In genomic region chr17:46678416-46678815, GRCm38 (mm10) we compare ENCODE assay signal across 8 mouse cellular contexts. TPM values are rescaled to one million over a fixed set of nuclear protein-coding genes. Genes with fewer than 3 reads are reported as not detected.
DNase-seq lines count a peak whose midpoint lies in the region; ATAC-seq and TF ChIP-seq lines count a peak whose summit lies in the region.

Gene Mea1, plus strand, starts transcription at chr17:46678793.

- no peaks in the 10 kb centered on the region for H3K9me3 ChIP-seq in E14TG2a.4 (ENCODE audit: low read length)
- no peaks in the 10 kb centered on the region for H3K9me3 ChIP-seq in hindbrain, embryonic 16.5 days (ENCODE audit: control insufficient read depth, low read length)
- H3K9me3 ChIP-seq in limb, embryonic 13.5 days, result no peaks in the 10 kb centered on the region
- no peaks in the 10 kb centered on the region for H3K9me3 ChIP-seq in midbrain, embryonic 15.5 days

- no peak for ATAC-seq in hindbrain, embryonic 16.5 days
- no peak for ATAC-seq in limb, embryonic 13.5 days (ENCODE audit: low FRiP score, low read depth)
- ATAC-seq in midbrain, embryonic 15.5 days (replicated peaks), result no peak

- 95% methylated on average over 7 of the region's 9 CpGs for WGBS in hindbrain, embryonic 16.5 days
- 93% methylated on average over 7 of the region's 9 CpGs for WGBS in limb, embryonic 13.5 days
- 88% methylated on average over 8 of the region's 9 CpGs for WGBS in midbrain, embryonic 15.5 days

- H3K4me1 ChIP-seq in E14TG2a.4 (replicated peaks; ENCODE audit: low read depth, low read length), result peaks cover 80% of the 10 kb centered on the region
- peaks cover 30% of the 10 kb centered on the region for H3K4me1 ChIP-seq in hindbrain, embryonic 16.5 days (ENCODE audit: control insufficient read depth, insufficient read depth, low read depth, low read length)
- H3K4me1 ChIP-seq in limb, embryonic 13.5 days, result peaks cover 40% of the 10 kb centered on the region
- H3K4me1 ChIP-seq in midbrain, embryonic 15.5 days, result peaks cover 40% of the 10 kb centered on the region

- TF ChIP-seq CTCF in E14TG2a.4 (conservative IDR thresholded peaks at IDR 0.05; ENCODE audit: low read length), result no peak

- peak within 1 kb of the TSS; percentile 85 for H3K9ac ChIP-seq in hindbrain, embryonic 16.5 days (ENCODE audit: low read depth, low read length)
- peak within 1 kb of the TSS; percentile 81 for H3K9ac ChIP-seq in limb, embryonic 13.5 days
- H3K9ac ChIP-seq in midbrain, embryonic 15.5 days, result peak within 1 kb of the TSS; percentile 71

- peak within 1 kb of the TSS; percentile 67 for H3K4me2 ChIP-seq in hindbrain, embryonic 16.5 days (ENCODE audit: low read length)
- H3K4me2 ChIP-seq in limb, embryonic 13.5 days (replicated peaks), result peak within 1 kb of the TSS; percentile 90
- peak within 1 kb of the TSS; percentile 81 for H3K4me2 ChIP-seq in midbrain, embryonic 15.5 days

- H3K4me3 ChIP-seq in E14TG2a.4 (replicated peaks; ENCODE audit: low read length), result peak within 1 kb of the TSS; percentile 93
- H3K4me3 ChIP-seq in hindbrain, embryonic 16.5 days (ENCODE audit: low read length), result peak within 1 kb of the TSS; percentile 89
- H3K4me3 ChIP-seq in limb, embryonic 13.5 days, result peak within 1 kb of the TSS; percentile 88
- H3K4me3 ChIP-seq in midbrain, embryonic 15.5 days, result peak within 1 kb of the TSS; percentile 86

- H3K27ac ChIP-seq in hindbrain, embryonic 16.5 days (ENCODE audit: low read depth, low read length), result no peak within 1 kb of the TSS
- H3K27ac ChIP-seq in limb, embryonic 13.5 days, result peak within 1 kb of the TSS; percentile 90; the same call in 1 of the 2 replicates
- 0 out of 2 replicates have a peak within 1 kb of the TSS, but pooled peaks have one; percentile 90 for H3K27ac ChIP-seq in midbrain, embryonic 15.5 days

- DNase-seq in adrenal gland, postnatal 10 days, result no peak
- DNase-seq in gastrocnemius, postnatal 14 days, result peak; percentile 71
- DNase-seq in right cerebral cortex, adult 18-20 months, result no peak
- no peak for DNase-seq in right cerebral cortex, postnatal 14 days

- intact Hi-C loops in gastrocnemius, postnatal 14 days (cut with DNase I; ENCODE audit: low total_unique reads), result no loop called here

- no peaks in the 10 kb centered on the region for H3K27me3 ChIP-seq in E14TG2a.4 (ENCODE audit: insufficient read depth, low read length)
- H3K27me3 ChIP-seq in hindbrain, embryonic 16.5 days (replicated peaks; ENCODE audit: control insufficient read depth, insufficient read depth, low read length), result no peaks in the 10 kb centered on the region
- no peaks in the 10 kb centered on the region for H3K27me3 ChIP-seq in limb, embryonic 13.5 days
- H3K27me3 ChIP-seq in midbrain, embryonic 15.5 days (replicated peaks), result no peaks in the 10 kb centered on the region

- peaks cover 56% of the 10 kb centered on the region for H3K36me3 ChIP-seq in E14TG2a.4 (ENCODE audit: insufficient read depth, low read length)
- H3K36me3 ChIP-seq in hindbrain, embryonic 16.5 days (ENCODE audit: control insufficient read depth, insufficient read depth, low read length), result peaks cover 36% of the 10 kb centered on the region
- peaks cover 49% of the 10 kb centered on the region for H3K36me3 ChIP-seq in limb, embryonic 13.5 days
- peaks cover 25% of the 10 kb centered on the region for H3K36me3 ChIP-seq in midbrain, embryonic 15.5 days (replicated peaks)

RNA-seq across cellular contexts. Expression of gene Mea1, which starts in this region (rescaled TPM):
- 10 to 100 TPM; 88.1 to 90.3 TPM for total RNA-seq in adrenal gland, postnatal 10 days (2021)
- total RNA-seq in gastrocnemius, postnatal 14 days (2021), result 10 to 100 TPM; 46.2 to 57.6 TPM
- polyA plus RNA-seq in hindbrain, embryonic 16.5 days (2015; fragmentation: Nextera tagmentation; extraction: Ambion mirVana), result 317 and 353 TPM in 2 replicates
- 157 and 162 TPM in 2 replicates for polyA plus RNA-seq in limb, embryonic 13.5 days (2015; fragmentation: Nextera tagmentation; extraction: Ambion mirVana)
- polyA plus RNA-seq in midbrain, embryonic 15.5 days (2015; fragmentation: Nextera tagmentation; extraction: Ambion mirVana), result 277 and 304 TPM in 2 replicates
